In genomic region chr5:143525454-143526225, GRCm38 (mm10) we compare ENCODE assay signal across 8 mouse cellular contexts. TPM values are rescaled to one million over a fixed set of nuclear protein-coding genes. Genes with fewer than 3 reads are reported as not detected.
A peak's percentile ranks its signal among the peaks of the same experiment; 100 is the strongest.
DNase-seq lines count a peak whose midpoint lies in the region; ATAC-seq and TF ChIP-seq lines count a peak whose summit lies in the region.

No protein-coding gene starts in this region.

- peak overlapping the region; percentile 99 for H3K4me3 ChIP-seq in heart, embryonic 10.5 days
- H3K4me3 ChIP-seq in bone marrow, adult 2 months (replicated peaks; ENCODE audit: control insufficient read depth, low read depth, low read length) = peak overlapping the region; percentile 21
- H3K4me3 ChIP-seq in hindbrain, embryonic 13.5 days = peak overlapping the region; percentile 99
- peak overlapping the region; percentile 98; the same call in 1 of the 2 replicates for H3K4me3 ChIP-seq in midbrain, embryonic 11.5 days (ENCODE audit: low read depth, low read length)

- H3K4me1 ChIP-seq in heart, embryonic 10.5 days = peaks cover 39% of the 10 kb centered on the region
- peaks cover 5% of the 10 kb centered on the region for H3K4me1 ChIP-seq in bone marrow, adult 2 months (ENCODE audit: control insufficient read depth, insufficient read depth, low read length)
- peaks cover 40% of the 10 kb centered on the region for H3K4me1 ChIP-seq in hindbrain, embryonic 13.5 days (replicated peaks)
- H3K4me1 ChIP-seq in midbrain, embryonic 11.5 days (ENCODE audit: control insufficient read depth, insufficient read depth, low read length) = peaks cover 12% of the 10 kb centered on the region

- peak overlapping the region; percentile 100; the same call in 1 of the 2 replicates for H3K9ac ChIP-seq in hindbrain, embryonic 13.5 days
- H3K9ac ChIP-seq in midbrain, embryonic 11.5 days (ENCODE audit: low read length) = peak overlapping the region; percentile 98

- H3K9me3 ChIP-seq in heart, embryonic 10.5 days = no peaks in the 10 kb centered on the region
- H3K9me3 ChIP-seq in hindbrain, embryonic 13.5 days = no peaks in the 10 kb centered on the region
- no peaks in the 10 kb centered on the region for H3K9me3 ChIP-seq in midbrain, embryonic 11.5 days (ENCODE audit: control insufficient read depth, low read length)

- 65% methylated on average over 7 of the region's 7 CpGs for WGBS in heart, embryonic 10.5 days
- WGBS in bone marrow, adult 2 months = 54% methylated on average over 7 of the region's 7 CpGs
- WGBS in hindbrain, embryonic 13.5 days = 70% methylated on average over 7 of the region's 7 CpGs
- 77% methylated on average over 7 of the region's 7 CpGs for WGBS in midbrain, embryonic 11.5 days

- H3K36me3 ChIP-seq in heart, embryonic 10.5 days = peaks cover 7% of the 10 kb centered on the region; the same call in 1 of the 2 replicates
- peaks cover 3% of the 10 kb centered on the region; the same call in 1 of the 2 replicates for H3K36me3 ChIP-seq in hindbrain, embryonic 13.5 days
- no peaks in the 10 kb centered on the region for H3K36me3 ChIP-seq in midbrain, embryonic 11.5 days (ENCODE audit: control insufficient read depth, insufficient read depth, low read length)

- no peak for TF ChIP-seq CTCF in bone marrow, adult 2 months (IDR thresholded peaks at IDR 0.05; ENCODE audit: control insufficient read depth, insufficient read depth, low read length)

- peak overlapping the region; percentile 100 for H3K27ac ChIP-seq in heart, embryonic 10.5 days
- H3K27ac ChIP-seq in bone marrow, adult 2 months (ENCODE audit: control insufficient read depth, insufficient read depth, low read depth, low read length, poor library complexity) = no peak overlapping the region
- no peak overlapping the region; the same call in 1 of the 2 replicates for H3K27ac ChIP-seq in hindbrain, embryonic 13.5 days
- H3K27ac ChIP-seq in midbrain, embryonic 11.5 days (ENCODE audit: low read depth, low read length) = no peak overlapping the region

- H3K27me3 ChIP-seq in heart, embryonic 10.5 days (ENCODE audit: insufficient read depth, poor library complexity, severe bottlenecking) = no peaks in the 10 kb centered on the region
- no peaks in the 10 kb centered on the region for H3K27me3 ChIP-seq in hindbrain, embryonic 13.5 days
- no peaks in the 10 kb centered on the region for H3K27me3 ChIP-seq in midbrain, embryonic 11.5 days (ENCODE audit: control insufficient read depth, insufficient read depth, low read length)

- DNase-seq in heart, embryonic 10.5 days (ENCODE audit: low spot score) = no peak
- no peak for DNase-seq in heart, adult 8-10 months (ENCODE audit: low spot score)
- DNase-seq in midbrain, embryonic 11.5 days (ENCODE audit: low spot score, missing footprints) = no peak
- DNase-seq in right cerebral cortex, adult 2 months (ENCODE audit: low spot score in 2 of 2) = no peak
- no peak for DNase-seq in frontal cortex, postnatal 25 days (ENCODE audit: low spot score in 2 of 2)
- DNase-seq in ovary, postnatal 14 days (ENCODE audit: low spot score) = no peak

- no peak for TF ChIP-seq POLR2A in bone marrow, adult 2 months (IDR thresholded peaks at IDR 0.05; ENCODE audit: borderline replicate concordance, control insufficient read depth, low read depth, low read length)

- no peak for ATAC-seq in hindbrain, embryonic 13.5 days (ENCODE audit: low FRiP score)
- ATAC-seq in midbrain, embryonic 11.5 days (ENCODE audit: low FRiP score) = no peak

- peak overlapping the region; percentile 93 for H3K4me2 ChIP-seq in hindbrain, embryonic 13.5 days
- H3K4me2 ChIP-seq in midbrain, embryonic 11.5 days = peak overlapping the region; percentile 91

RNA-seq across cellular contexts. Expression of gene Rac1, which starts 2.2 kb away (rescaled TPM):
- polyA plus RNA-seq in heart, embryonic 10.5 days (2016; fragmentation: Nextera tagmentation; extraction: Ambion mirVana) = 369 and 431 TPM in 2 replicates
- 100 to 1,000 TPM; 207 to 235 (median 219) TPM for total RNA-seq in heart, adult 8-10 months (2022)
- 75.0 and 92.5 TPM in 2 replicates for polyA plus RNA-seq in bone marrow, adult 2 months (2011; ENCODE audit: insufficient read depth, insufficient read length, low replicate concordance, missing spikeins)
- polyA plus RNA-seq in hindbrain, embryonic 13.5 days (2015; fragmentation: Nextera tagmentation; extraction: Ambion mirVana) = 390 and 391 TPM in 2 replicates
- 480 and 494 TPM in 2 replicates for polyA plus RNA-seq in midbrain, embryonic 11.5 days (2014; fragmentation: Nextera tagmentation; extraction: Ambion mirVana)

Comparison
In these comparisons a context has a peak if more than half of its experiments do, and no peak if none do; other contexts are left out.
1. H3K4me3 ChIP-seq: peak in every context shown above with its lines; median percentile 99 in heart, embryonic 10.5 days; 99 in hindbrain, embryonic 13.5 days; 98 in midbrain, embryonic 11.5 days; 21 in bone marrow, adult 2 months.